Mouse (Mus musculus) liver, postnatal 0 days (tissue): ENCODE measurements at regions not wholly inside any gene's neighbourhood (a gene's known extent, or its start where the extent isn't known, plus 50 kb on each side); places are given as distances from the start of the nearest gene placed in this dataset.

Source experiments
- ATAC-seq: fragments of 200-750 bp; cut with Nextera tagmentation; 2 replicates; pipeline ENCODE4 v1.8.0; 2017; ENCODE audit warnings: mild to moderate bottlenecking, moderate library complexity
- DNase-seq: peaks from one replicate; pipeline ENCODE4 v3.0.0-alpha.2; 2016
- H3K27ac ChIP-seq: fragments of 300-500 bp; sonication (generic); 2 replicates; pipeline ENCODE4 v1.5.1; 2014; ENCODE audit warnings: antibody characterized with exemption, moderate library complexity, mild to moderate bottlenecking, low read depth
- H3K27me3 ChIP-seq: fragments of 300-500 bp; sonication (generic); 2 replicates; pipeline ENCODE4 v1.6.1; 2014; ENCODE audit warnings: low read length, control low read depth, mixed read lengths; ENCODE audit not compliant: insufficient read depth
- H3K36me3 ChIP-seq: fragments of 300-500 bp; sonication (generic); replicated peaks from 2 replicates; pipeline ENCODE4 v1.6.1; 2014; ENCODE audit warnings: mild to moderate bottlenecking, control low read depth, low read length, moderate library complexity, mixed read lengths; ENCODE audit not compliant: insufficient read depth
- H3K4me1 ChIP-seq: fragments of 300-500 bp; sonication (generic); 2 replicates; pipeline ENCODE4 v1.6.1; 2014; ENCODE audit warnings: antibody characterized with exemption, mild to moderate bottlenecking, control low read depth; ENCODE audit not compliant: insufficient read depth
- H3K4me2 ChIP-seq: fragments of 300-500 bp; sonication (generic); 2 replicates; pipeline ENCODE4 v1.6.1; 2014; ENCODE audit warnings: low read depth, mild to moderate bottlenecking, low read length, moderate library complexity, mixed read lengths
- H3K4me3 ChIP-seq: fragments of 300-500 bp; sonication (generic); 2 replicates; pipeline ENCODE4 v1.5.1; 2014; ENCODE audit warnings: low read depth, low read length
- H3K9ac ChIP-seq: fragments of 300-500 bp; sonication (generic); replicated peaks from 2 replicates; pipeline ENCODE4 v1.6.1; 2014; ENCODE audit warnings: mild to moderate bottlenecking, moderate library complexity
- H3K9me3 ChIP-seq: fragments of 300-500 bp; sonication (generic); 2 replicates; pipeline ENCODE4 v1.6.1; 2016; ENCODE audit warnings: mild to moderate bottlenecking, control low read depth, low read length, mixed read lengths
- CTCF ChIP-seq: sonication (generic); IDR thresholded peaks from 2 replicates; pipeline ENCODE4 v1.5.1; 2016; ENCODE audit warnings: antibody characterized with exemption, low read depth
- EP300 ChIP-seq: IDR thresholded peaks from 2 replicates; pipeline ENCODE4 v1.6.1; 2016; ENCODE audit warnings: antibody characterized with exemption, low read depth, mild to moderate bottlenecking
- WGBS: fragments of 180-500 bp; shearing (Covaris S2); extraction: QIAGEN DNeasy Blood & Tissue Kit; methylation state at CpG from one replicate; pipeline ENCODE4 v1.1.7; 2014; ENCODE audit not compliant: insufficient replicate concordance; 5-methylcytosine and 5-hydroxymethylcytosine counted together

DNA sequence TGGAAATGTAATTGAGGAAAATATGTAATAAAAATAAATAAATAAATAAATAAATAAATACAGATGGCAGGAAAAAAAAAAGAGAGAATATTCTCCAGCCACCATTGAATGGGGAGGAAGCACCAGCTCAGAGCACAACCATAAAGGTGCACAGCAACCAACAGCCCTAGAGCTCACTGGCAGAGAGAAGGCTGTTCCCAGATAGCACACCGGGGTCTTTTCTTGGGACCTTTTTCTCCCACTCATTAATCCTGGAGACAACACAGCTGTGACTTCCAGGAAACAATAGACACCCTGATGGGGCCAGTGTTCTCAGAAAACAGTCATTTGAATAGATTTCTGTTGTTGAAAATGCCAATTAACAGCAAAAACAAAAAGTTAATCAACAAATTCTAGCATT is 263.1 kb downstream of the Actr3 start:
- no peaks in the 10 kb centered on the region for H3K9me3 ChIP-seq
- no peak overlapping the region for H3K9ac ChIP-seq
- H3K4me2 ChIP-seq: no peak overlapping the region
- WGBS: 67% methylated on average over 1 of the region's 1 CpGs
- no peak overlapping the region for H3K4me3 ChIP-seq
- DNase-seq (no peak), ATAC-seq (no peak)
- TF ChIP-seq CTCF: no peak
- no peak for TF ChIP-seq EP300
- no peak overlapping the region for H3K27ac ChIP-seq
- H3K27me3 ChIP-seq: no peaks in the 10 kb centered on the region
- no peaks in the 10 kb centered on the region for H3K36me3 ChIP-seq
- H3K4me1 ChIP-seq: no peaks in the 10 kb centered on the region

DNA sequence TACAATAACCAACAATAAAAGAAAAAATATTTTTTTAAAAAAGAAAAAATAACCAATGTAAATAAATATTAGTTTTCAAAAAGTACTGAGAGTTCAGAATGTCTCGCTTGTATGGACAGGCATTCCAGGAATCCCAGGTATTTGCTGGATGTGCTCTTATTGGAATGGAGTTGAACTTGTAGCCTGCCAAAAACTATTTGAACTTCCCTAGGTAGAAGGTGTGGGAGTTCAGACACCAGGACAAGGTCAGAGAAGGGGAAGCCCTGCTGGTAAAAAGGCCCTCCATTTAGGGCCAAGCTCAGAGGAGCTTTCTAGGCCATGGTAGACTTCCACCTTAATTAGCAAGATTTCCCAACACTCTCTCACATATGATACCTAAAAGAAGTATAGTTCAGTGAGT is 270.3 kb downstream of the Actr3 start:
- no peak for DNase-seq
- H3K4me1 ChIP-seq: no peaks in the 10 kb centered on the region
- H3K9ac ChIP-seq: no peak overlapping the region

GRCm38 (mm10) chr1:125158481-125158880 is 277.0 kb downstream of the Actr3 start:
- no peaks in the 10 kb centered on the region for H3K27me3 ChIP-seq
- no peak overlapping the region for H3K9ac ChIP-seq
- ATAC-seq (no peak), DNase-seq (no peak)
- H3K4me1 ChIP-seq: no peaks in the 10 kb centered on the region
- H3K4me2 ChIP-seq: no peak overlapping the region
- no peak overlapping the region for H3K27ac ChIP-seq
- no peaks in the 10 kb centered on the region for H3K36me3 ChIP-seq
- 66% methylated on average over 4 of the region's 4 CpGs for WGBS
- no peak overlapping the region for H3K4me3 ChIP-seq
- H3K9me3 ChIP-seq: no peaks in the 10 kb centered on the region
- no peak for TF ChIP-seq EP300
- no peak for TF ChIP-seq CTCF

More for the DNA sequence above, 270.3 kb downstream of the Actr3 start:
- no peaks in the 10 kb centered on the region for H3K27me3 ChIP-seq
- H3K27ac ChIP-seq: no peak overlapping the region
- no peak overlapping the region for H3K4me2 ChIP-seq
- WGBS: 56% methylated on average over 1 of the region's 1 CpGs
- no peak overlapping the region for H3K4me3 ChIP-seq
- TF ChIP-seq CTCF: no peak
- ATAC-seq: no peak
- H3K9me3 ChIP-seq: no peaks in the 10 kb centered on the region
- no peaks in the 10 kb centered on the region for H3K36me3 ChIP-seq

- no peak overlapping the region for H3K4me2 ChIP-seq
- ATAC-seq: no peak
- H3K36me3 ChIP-seq: no peaks in the 10 kb centered on the region
- whole genome bisulfite sequencing: 90% methylated on average over 2 of the region's 2 CpGs
- H3K9ac ChIP-seq: no peak overlapping the region
- H3K27me3 ChIP-seq: no peaks in the 10 kb centered on the region
- TF ChIP-seq CTCF (no peak), EP300 (no peak)
- no peaks in the 10 kb centered on the region for H3K4me1 ChIP-seq
- DNase-seq: no peak
- no peak overlapping the region for H3K4me3 ChIP-seq
- no peaks in the 10 kb centered on the region for H3K9me3 ChIP-seq
- H3K27ac ChIP-seq: no peak overlapping the region
Measured at GRCm38 (mm10) chr1:125156093-125156492, 279.4 kb downstream of the Actr3 start.

- ATAC-seq (no peak), DNase-seq (no peak)
- Histone ChIP-seq H3K4me1 (no peaks in the 10 kb centered on the region), H3K27ac (no peak overlapping the region), H3K4me3 (no peak overlapping the region), H3K9me3 (no peaks in the 10 kb centered on the region), H3K27me3 (no peaks in the 10 kb centered on the region), H3K9ac (no peak overlapping the region), H3K36me3 (no peaks in the 10 kb centered on the region), H3K4me2 (no peak overlapping the region)
- TF ChIP-seq EP300: no peak
- TF ChIP-seq CTCF: no peak
Measured at GRCm38 (mm10) chr1:125149817-125150216, 285.7 kb downstream of the Actr3 start.

GRCm38 (mm10) chr1:125123861-125124260 is 311.7 kb downstream of the Actr3 start:
- TF ChIP-seq CTCF: no peak
- no peak for TF ChIP-seq EP300
- no peaks in the 10 kb centered on the region for H3K9me3 ChIP-seq
- WGBS: 61% methylated on average over 3 of the region's 3 CpGs
- ATAC-seq: no peak
- H3K27me3 ChIP-seq: no peaks in the 10 kb centered on the region
- no peaks in the 10 kb centered on the region for H3K36me3 ChIP-seq
- no peak overlapping the region for H3K4me2 ChIP-seq
- no peaks in the 10 kb centered on the region for H3K4me1 ChIP-seq
- no peak overlapping the region for H3K9ac ChIP-seq
- no peak overlapping the region for H3K27ac ChIP-seq
- no peak overlapping the region for H3K4me3 ChIP-seq
- no peak for DNase-seq

GRCm38 (mm10) chr1:125100596-125100995 is 334.9 kb downstream of the Actr3 start:
- Histone ChIP-seq H3K4me2 (no peak overlapping the region), H3K4me1 (no peaks in the 10 kb centered on the region), H3K27me3 (no peaks in the 10 kb centered on the region), H3K9ac (no peak overlapping the region), H3K9me3 (no peaks in the 10 kb centered on the region), H3K4me3 (no peak overlapping the region), H3K36me3 (no peaks in the 10 kb centered on the region), H3K27ac (no peak overlapping the region)
- 63% methylated on average over 2 of the region's 2 CpGs for WGBS
- DNase-seq: no peak
- ATAC-seq: no peak
- TF ChIP-seq EP300: no peak
- TF ChIP-seq CTCF: no peak
